Mouse (Mus musculus) liver, embryonic 11.5 days (tissue): ENCODE measurements around the gene Kif21b. TPM values are rescaled to one million over a fixed set of nuclear protein-coding genes. Genes with fewer than 3 reads are reported as not detected.

Experiments used
- ATAC-seq: fragments of 200-750 bp; cut with Nextera tagmentation; replicated peaks from 2 replicates; pipeline ENCODE4 v1.8.0; 2017; ENCODE audit warnings: moderate number of reproducible peaks, mild to moderate bottlenecking, moderate TSS enrichment, moderate library complexity; ENCODE audit not compliant: low FRiP score
- DNase-seq: peaks from one replicate; pipeline ENCODE4 v3.0.0-alpha.2; 2017; ENCODE audit warnings: low spot score
- H3K27ac ChIP-seq: fragments of 300-500 bp; sonication (generic); 2 replicates; pipeline ENCODE4 v1.5.1; 2014; ENCODE audit warnings: mild to moderate bottlenecking, low read depth, low read length, control low read depth
- H3K27me3 ChIP-seq: fragments of 300-500 bp; sonication (generic); replicated peaks from 2 replicates; pipeline ENCODE4 v1.6.1; 2014; ENCODE audit warnings: low read length, mixed read lengths; ENCODE audit not compliant: control insufficient read depth, insufficient read depth
- H3K36me3 ChIP-seq: fragments of 300-500 bp; sonication (generic); 2 replicates; pipeline ENCODE4 v1.6.1; 2014; ENCODE audit warnings: mild to moderate bottlenecking, low read length, moderate library complexity, mixed read lengths; ENCODE audit not compliant: control insufficient read depth, insufficient read depth
- H3K4me1 ChIP-seq: fragments of 300-500 bp; sonication (generic); replicated peaks from 2 replicates; pipeline ENCODE4 v1.6.1; 2014; ENCODE audit warnings: low read length, mixed read lengths; ENCODE audit not compliant: control insufficient read depth, insufficient read depth
- H3K4me2 ChIP-seq: fragments of 300-500 bp; sonication (generic); 2 replicates; pipeline ENCODE4 v1.6.1; 2014; ENCODE audit warnings: mild to moderate bottlenecking, control low read depth, moderate library complexity
- H3K4me3 ChIP-seq: fragments of 300-500 bp; sonication (generic); 2 replicates; pipeline ENCODE4 v1.5.1; 2014; ENCODE audit warnings: low read depth, low read length, control low read depth
- H3K9ac ChIP-seq: fragments of 300-500 bp; sonication (generic); 2 replicates; pipeline ENCODE4 v1.6.1; 2014; ENCODE audit warnings: low read depth, low read length, control low read depth
- H3K9me3 ChIP-seq: fragments of 300-500 bp; sonication (generic); 2 replicates; pipeline ENCODE4 v1.6.1; 2016; ENCODE audit warnings: low read length, inconsistent platforms, mixed read lengths; ENCODE audit not compliant: control insufficient read depth
- WGBS: fragments of 180-500 bp; shearing (Covaris S2); extraction: QIAGEN DNeasy Blood & Tissue Kit; methylation state at CpG from one replicate; pipeline ENCODE4 v1.1.7; 2014; 5-methylcytosine and 5-hydroxymethylcytosine counted together
- polyA plus RNA-seq: library from polyadenylated mRNA; unstranded; fragments of >200 nt; fragmentation: Nextera tagmentation; extraction: Ambion mirVana; gene quantifications from 2 replicates; pipeline ENCODE4 v1.2.1, GENCODE M21; 2014

Kif21b gene
- polyA plus RNA-seq, 1 experiment from 2014 or later = 4.8 TPM

DNA sequence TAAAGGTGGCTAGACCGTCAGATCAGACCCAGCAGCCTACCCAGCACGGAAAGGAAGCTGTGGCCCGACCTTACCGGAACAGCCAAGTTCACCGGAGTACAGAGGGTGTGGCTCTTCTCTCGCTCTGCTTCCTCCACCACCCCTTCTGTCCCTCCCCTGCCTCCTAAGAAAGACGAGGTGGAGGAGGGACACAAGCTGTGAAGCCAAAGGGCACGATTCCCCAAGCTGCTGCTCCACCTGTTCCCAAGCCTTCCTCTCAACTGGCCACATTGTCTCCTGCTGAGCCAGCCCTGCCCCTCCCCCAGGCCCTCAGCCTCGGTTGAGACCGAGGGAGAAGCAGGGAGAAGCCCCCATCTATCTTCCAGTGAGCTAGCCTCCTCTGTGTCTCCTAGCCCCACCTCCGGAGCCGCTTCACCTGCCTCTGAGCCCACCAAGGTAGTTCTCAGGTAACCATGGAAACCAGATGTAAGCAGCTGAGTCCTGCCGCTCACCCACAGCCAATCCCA is 43.0 kb downstream of the Kif21b start:
- Histone ChIP-seq H3K4me2 (peak overlapping the region; percentile 54), H3K27me3 (no peaks in the 10 kb centered on the region), H3K9me3 (no peaks in the 10 kb centered on the region), H3K4me1 (peaks cover 43% of the 10 kb centered on the region), H3K36me3 (peaks cover 5% of the 10 kb centered on the region), H3K27ac (peak overlapping the region; percentile 47; the same call in 1 of the 2 replicates), H3K4me3 (peak overlapping the region; percentile 15; the same call in 1 of the 2 replicates), H3K9ac (peak overlapping the region; percentile 42; the same call in 1 of the 2 replicates)
- DNase-seq (no peak), ATAC-seq (no peak; the same call in 1 of the 2 replicates)
- 21% methylated on average over 13 of the region's 13 CpGs for WGBS

DNA sequence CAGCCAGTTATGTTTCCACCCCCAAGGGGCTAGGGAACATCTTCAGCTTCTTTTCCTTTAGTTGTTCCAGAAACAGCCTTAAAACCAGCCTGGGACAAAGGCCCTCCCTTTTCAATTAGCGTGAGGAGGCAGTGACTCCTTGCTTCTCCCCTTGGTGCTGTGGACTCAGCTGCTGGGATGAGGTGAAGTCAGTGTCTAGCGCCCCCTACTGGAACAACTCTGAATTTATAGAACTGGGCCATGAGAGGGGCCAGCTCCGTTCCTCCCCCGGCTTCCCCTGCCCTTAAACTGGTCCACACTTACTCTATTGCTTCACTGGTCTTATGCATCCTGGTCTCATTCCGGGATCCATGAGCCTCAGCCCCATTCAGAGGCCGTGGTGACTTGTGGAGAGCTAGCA is 44.0 kb downstream of the Kif21b start:
- Histone ChIP-seq H3K4me1 (peaks cover 51% of the 10 kb centered on the region), H3K4me3 (no peak overlapping the region), H3K4me2 (no peak overlapping the region), H3K9me3 (no peaks in the 10 kb centered on the region), H3K36me3 (peaks cover 2% of the 10 kb centered on the region), H3K27me3 (no peaks in the 10 kb centered on the region), H3K27ac (no peak overlapping the region), H3K9ac (no peak overlapping the region)
- ATAC-seq (peak; percentile 21; the same call in 1 of the 2 replicates), DNase-seq (peak; percentile 64)
- WGBS = 39% methylated on average over 6 of the region's 6 CpGs

- Histone ChIP-seq H3K4me3 (no peak overlapping the region), H3K9ac (no peak overlapping the region), H3K27me3 (no peaks in the 10 kb centered on the region), H3K9me3 (no peaks in the 10 kb centered on the region), H3K27ac (no peak overlapping the region; the same call in 1 of the 2 replicates), H3K4me1 (peaks cover 55% of the 10 kb centered on the region), H3K36me3 (peaks cover 2% of the 10 kb centered on the region), H3K4me2 (no peak overlapping the region)
- no peak for DNase-seq
- WGBS = 85% methylated on average over 2 of the region's 2 CpGs
- no peak for ATAC-seq
Measured at GRCm38 (mm10) chr1:136177085-136177484, 45.9 kb downstream of the Kif21b start.

- Histone ChIP-seq H3K9ac (no peak overlapping the region), H3K27ac (peak overlapping the region; percentile 78), H3K4me3 (no peak overlapping the region), H3K4me1 (peaks cover 51% of the 10 kb centered on the region), H3K4me2 (peak overlapping the region; percentile 40), H3K9me3 (no peaks in the 10 kb centered on the region), H3K27me3 (no peaks in the 10 kb centered on the region), H3K36me3 (peaks cover 2% of the 10 kb centered on the region; the same call in 1 of the 2 replicates)
- peak; percentile 53 for DNase-seq
- peak; percentile 69 for ATAC-seq
- 22% methylated on average over 6 of the region's 6 CpGs for WGBS
Measured at GRCm38 (mm10) chr1:136178741-136179140, 47.6 kb downstream of the Kif21b start.

DNA sequence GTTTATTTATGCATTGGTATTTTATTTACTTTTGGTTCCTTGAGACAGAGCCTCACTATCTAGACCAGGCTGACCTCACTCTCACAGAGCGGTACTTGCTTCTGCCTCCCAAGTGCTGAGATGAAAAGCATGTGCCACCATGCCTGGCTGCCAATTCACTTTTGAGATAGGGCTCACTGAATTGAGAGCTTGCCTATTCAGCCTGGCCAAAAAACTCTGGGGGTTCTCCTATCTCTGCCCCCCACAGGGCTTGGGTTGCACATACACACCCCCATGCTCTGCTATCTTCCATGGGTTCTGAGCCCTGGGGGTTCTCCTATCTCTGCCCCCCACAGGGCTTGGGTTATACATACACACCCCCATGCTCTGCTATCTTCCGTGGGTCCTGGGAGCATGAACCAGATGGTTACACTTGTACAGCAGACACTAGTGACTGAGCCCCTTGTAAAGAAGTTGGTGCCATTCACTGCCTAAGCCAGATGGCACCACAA is 48.4 kb downstream of the Kif21b start:
- 37% methylated on average over 2 of the region's 2 CpGs for WGBS
- peak overlapping the region; percentile 78 for H3K27ac ChIP-seq
- H3K27me3 ChIP-seq = no peaks in the 10 kb centered on the region
- no peaks in the 10 kb centered on the region for H3K9me3 ChIP-seq
- H3K9ac ChIP-seq = no peak overlapping the region
- peaks cover 42% of the 10 kb centered on the region for H3K4me1 ChIP-seq
- H3K36me3 ChIP-seq = 0 out of 2 replicates have a peak, but pooled peaks cover 2% of the 10 kb centered on the region
- H3K4me2 ChIP-seq = no peak overlapping the region
- ATAC-seq (peak; percentile 81), DNase-seq (no peak)
- H3K4me3 ChIP-seq = no peak overlapping the region

DNA sequence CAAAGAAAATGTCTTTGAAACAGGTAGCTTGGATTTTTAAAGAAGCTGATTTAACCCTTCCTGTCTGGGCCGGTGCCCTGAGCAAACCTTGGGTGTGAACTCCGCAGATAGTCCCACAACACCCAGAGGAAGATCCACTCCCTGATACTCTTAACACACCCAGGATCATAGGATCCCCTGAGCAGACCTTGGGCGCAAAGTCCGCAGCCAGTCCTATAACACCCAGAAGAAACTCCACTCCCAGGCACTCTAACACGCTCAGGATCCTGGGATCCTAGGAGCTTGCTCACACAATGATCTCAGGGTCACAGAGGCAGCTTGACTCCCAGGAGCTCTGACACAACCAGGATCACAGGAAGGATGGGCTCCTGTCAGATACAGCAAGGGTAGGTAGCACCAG is 58.8 kb downstream of the Kif21b start:
- Histone ChIP-seq H3K9ac (no peak overlapping the region), H3K4me2 (no peak overlapping the region), H3K4me1 (peaks cover 4% of the 10 kb centered on the region; the same call in 1 of the 2 replicates), H3K9me3 (no peaks in the 10 kb centered on the region), H3K36me3 (no peaks in the 10 kb centered on the region), H3K27ac (no peak overlapping the region), H3K4me3 (no peak overlapping the region), H3K27me3 (no peaks in the 10 kb centered on the region)
- DNase-seq (no peak), ATAC-seq (no peak)
- 81% methylated on average over 5 of the region's 5 CpGs for WGBS

GRCm38 (mm10) chr1:136212803-136213202 is 81.6 kb downstream of the Kif21b start, which contains the start of gene Mroh3:
Gene Mroh3 (minus strand): TSS chr1:136212828.
- no peak within 1 kb of the TSS for H3K4me3 ChIP-seq
- ATAC-seq = 0 out of 2 replicates have a peak, but pooled peaks have one; percentile 62
- DNase-seq = no peak
- H3K4me2 ChIP-seq = no peak within 1 kb of the TSS
- no peak within 1 kb of the TSS for H3K27ac ChIP-seq
- no peaks in the 10 kb centered on the region for H3K9me3 ChIP-seq
- H3K27me3 ChIP-seq = no peaks in the 10 kb centered on the region
- H3K4me1 ChIP-seq = no peaks in the 10 kb centered on the region
- 36% methylated on average over 3 of the region's 3 CpGs for WGBS
- H3K9ac ChIP-seq = no peak within 1 kb of the TSS
- no peaks in the 10 kb centered on the region for H3K36me3 ChIP-seq

- no peak for DNase-seq
- Histone ChIP-seq H3K4me3 (no peak overlapping the region), H3K27me3 (no peaks in the 10 kb centered on the region), H3K4me2 (no peak overlapping the region), H3K4me1 (no peaks in the 10 kb centered on the region), H3K9ac (no peak overlapping the region), H3K27ac (no peak overlapping the region), H3K36me3 (no peaks in the 10 kb centered on the region), H3K9me3 (no peaks in the 10 kb centered on the region)
- 78% methylated on average over 15 of the region's 15 CpGs for WGBS
- no peak for ATAC-seq
Measured at GRCm38 (mm10) chr1:136214304-136214703, 83.1 kb downstream of the Kif21b start.
